Mouse (Mus musculus) kidney, adult 2 months (tissue): ENCODE measurements around the gene Gm49339.

Source experiments
- CTCF ChIP-seq: fragments of 200-500 bp; conservative IDR thresholded peaks from 2 replicates; pipeline ENCODE4 v1.5.1; 2011; ENCODE audit warnings: low read depth, mild to moderate bottlenecking, control low read depth, low read length, moderate library complexity, mixed read lengths; ENCODE audit not compliant: insufficient read depth, insufficient read length
- POLR2A ChIP-seq: fragments of 200-500 bp; IDR thresholded peaks from one replicate; pipeline ENCODE4 v1.6.1; 2011; ENCODE audit warnings: low read depth, low read length, control low read depth

DNA sequence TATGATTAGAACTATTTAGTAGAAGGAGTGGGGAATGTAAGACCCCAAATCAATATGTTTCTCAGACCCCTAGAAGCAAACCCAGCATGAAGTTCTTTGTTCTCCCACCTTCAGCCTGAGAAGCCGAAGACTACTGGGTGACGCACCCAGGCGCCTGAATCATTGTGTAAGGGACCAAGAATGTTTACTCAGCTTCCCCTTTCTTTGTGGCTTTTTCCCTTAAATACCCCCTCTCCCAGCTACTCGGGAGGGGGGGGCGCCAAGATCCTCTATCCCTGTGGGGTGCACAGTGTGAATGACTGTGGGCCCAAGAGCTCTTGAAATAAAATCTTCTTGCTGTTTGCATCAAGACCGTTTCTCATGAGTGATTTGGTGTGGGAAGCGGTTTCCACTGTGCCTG lies 50.4 kb downstream of the Gm49339 start:
- TF ChIP-seq CTCF (no peak), POLR2A (no peak)
